Mouse (Mus musculus) hindbrain, embryonic 16.5 days (tissue): ENCODE measurements around the gene Tgfbr3. TPM values are rescaled to one million over a fixed set of nuclear protein-coding genes. Genes with fewer than 3 reads are reported as not detected.
A peak's percentile ranks its signal among the peaks of the same experiment; 100 is the strongest.

Source experiments
- ATAC-seq: fragments of 200-750 bp; cut with Nextera tagmentation; 2 replicates; pipeline ENCODE4 v1.8.0; 2017; ENCODE audit warnings: moderate TSS enrichment, moderate library complexity
- H3K27ac ChIP-seq: fragments of 300-500 bp; sonication (generic); 2 replicates; pipeline ENCODE4 v1.5.1; 2014; ENCODE audit warnings: low read depth, mild to moderate bottlenecking, control low read depth, low read length, moderate library complexity
- H3K27me3 ChIP-seq: fragments of 300-500 bp; sonication (generic); replicated peaks from 2 replicates; pipeline ENCODE4 v1.6.1; 2014; ENCODE audit warnings: low read length; ENCODE audit not compliant: control insufficient read depth, insufficient read depth
- H3K36me3 ChIP-seq: fragments of 300-500 bp; sonication (generic); 2 replicates; pipeline ENCODE4 v1.6.1; 2014; ENCODE audit warnings: mild to moderate bottlenecking, low read length, moderate library complexity, mixed read lengths; ENCODE audit not compliant: control insufficient read depth, insufficient read depth
- H3K4me1 ChIP-seq: fragments of 300-500 bp; sonication (generic); 2 replicates; pipeline ENCODE4 v1.6.1; 2014; ENCODE audit warnings: low read depth, low read length; ENCODE audit not compliant: control insufficient read depth, insufficient read depth
- H3K4me2 ChIP-seq: fragments of 300-500 bp; sonication (generic); 2 replicates; pipeline ENCODE4 v1.6.1; 2014; ENCODE audit warnings: mild to moderate bottlenecking, low read length, control low read depth, moderate library complexity
- H3K4me3 ChIP-seq: fragments of 300-500 bp; sonication (generic); 2 replicates; pipeline ENCODE4 v1.5.1; 2014; ENCODE audit warnings: mild to moderate bottlenecking, low read length, control low read depth, moderate library complexity
- H3K9ac ChIP-seq: fragments of 300-500 bp; sonication (generic); 2 replicates; pipeline ENCODE4 v1.6.1; 2014; ENCODE audit warnings: low read depth, mild to moderate bottlenecking, control low read depth, low read length, moderate library complexity
- H3K9me3 ChIP-seq: fragments of 300-500 bp; sonication (generic); 2 replicates; pipeline ENCODE4 v1.6.1; 2014; ENCODE audit warnings: mild to moderate bottlenecking, low read length, moderate library complexity; ENCODE audit not compliant: control insufficient read depth
- WGBS: fragments of 180-500 bp; shearing (Covaris S2); extraction: QIAGEN DNeasy Blood & Tissue Kit; methylation state at CpG from one replicate; pipeline ENCODE4 v1.1.7; 2014; 5-methylcytosine and 5-hydroxymethylcytosine counted together
- polyA plus RNA-seq: library from polyadenylated mRNA; unstranded; fragments of >200 nt; fragmentation: Nextera tagmentation; extraction: Ambion mirVana; gene quantifications from 2 replicates; pipeline ENCODE4 v1.2.1, GENCODE M21; 2015

Gene Tgfbr3
- polyA plus RNA-seq, 1 experiment from 2014 or later: 5.9 TPM

- H3K9ac ChIP-seq: no peak overlapping the region
- peaks cover 2% of the 10 kb centered on the region; the same call in 1 of the 2 replicates for H3K27me3 ChIP-seq
- H3K4me1 ChIP-seq: peaks cover 12% of the 10 kb centered on the region
- H3K27ac ChIP-seq: no peak overlapping the region
- ATAC-seq: no peak
- H3K36me3 ChIP-seq: no peaks in the 10 kb centered on the region
- no peak overlapping the region for H3K4me2 ChIP-seq
- no peaks in the 10 kb centered on the region for H3K9me3 ChIP-seq
- H3K4me3 ChIP-seq: no peak overlapping the region
Measured at GRCm38 (mm10) chr5:107147413-107147812, 142.0 kb downstream of the Tgfbr3 start.

DNA sequence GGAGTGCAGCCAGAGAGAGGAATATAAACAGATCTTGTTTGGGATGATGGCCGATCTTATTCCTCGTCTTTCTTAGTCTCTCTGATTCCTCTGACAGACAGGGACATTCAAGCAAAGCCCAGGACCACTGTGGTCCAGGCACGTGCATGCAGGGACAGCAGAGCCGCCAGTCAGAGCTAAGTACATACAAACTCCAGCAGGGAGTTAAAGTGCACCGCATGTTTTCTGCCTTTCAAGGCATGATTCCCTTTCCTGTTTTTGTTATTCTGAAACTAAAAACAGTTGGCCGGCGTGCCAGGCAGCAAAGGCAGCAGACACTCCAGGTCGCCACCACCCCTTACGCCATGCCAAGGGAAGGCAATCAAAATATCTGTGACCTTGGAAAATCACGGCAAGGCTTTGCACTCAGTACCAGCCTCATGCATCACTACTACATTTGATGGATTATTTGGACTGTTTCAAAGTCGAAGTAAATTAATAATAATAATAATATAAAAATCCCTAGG is 143.3 kb downstream of the Tgfbr3 start:
- H3K27me3 ChIP-seq: peaks cover 2% of the 10 kb centered on the region; the same call in 1 of the 2 replicates
- 49% methylated on average over 11 of the region's 11 CpGs for WGBS
- no peaks in the 10 kb centered on the region for H3K9me3 ChIP-seq
- no peak overlapping the region for H3K27ac ChIP-seq
- no peak overlapping the region for H3K4me3 ChIP-seq
- peaks cover 8% of the 10 kb centered on the region for H3K4me1 ChIP-seq
- ATAC-seq: no peak
- no peaks in the 10 kb centered on the region for H3K36me3 ChIP-seq
- no peak overlapping the region for H3K9ac ChIP-seq
- H3K4me2 ChIP-seq: no peak overlapping the region

DNA sequence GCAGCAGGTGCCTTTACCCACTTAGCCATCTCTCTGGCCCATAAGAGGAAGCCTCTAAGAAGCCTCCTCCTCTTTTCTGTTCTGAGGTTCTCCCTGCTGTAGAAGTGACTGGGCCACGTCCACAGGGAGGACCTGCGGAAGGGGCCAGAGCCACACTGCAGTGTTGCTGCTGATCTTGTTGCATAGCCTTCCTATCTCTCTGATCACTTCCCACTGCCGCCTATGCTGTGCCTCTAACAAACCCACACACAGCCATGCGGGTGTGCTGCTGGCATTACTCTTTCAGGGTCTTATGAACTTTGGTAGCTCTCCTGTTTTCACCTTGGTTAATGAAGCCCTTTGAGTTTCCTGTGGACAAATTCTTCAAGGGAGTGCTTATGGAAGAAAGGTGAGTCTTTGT is 144.3 kb downstream of the Tgfbr3 start:
- peaks cover 2% of the 10 kb centered on the region; the same call in 1 of the 2 replicates for H3K27me3 ChIP-seq
- 88% methylated on average over 4 of the region's 4 CpGs for WGBS
- no peak overlapping the region for H3K4me3 ChIP-seq
- no peak overlapping the region for H3K27ac ChIP-seq
- H3K36me3 ChIP-seq: no peaks in the 10 kb centered on the region
- peaks cover 8% of the 10 kb centered on the region for H3K4me1 ChIP-seq
- no peak for ATAC-seq
- H3K4me2 ChIP-seq: no peak overlapping the region
- H3K9ac ChIP-seq: no peak overlapping the region
- no peaks in the 10 kb centered on the region for H3K9me3 ChIP-seq

DNA sequence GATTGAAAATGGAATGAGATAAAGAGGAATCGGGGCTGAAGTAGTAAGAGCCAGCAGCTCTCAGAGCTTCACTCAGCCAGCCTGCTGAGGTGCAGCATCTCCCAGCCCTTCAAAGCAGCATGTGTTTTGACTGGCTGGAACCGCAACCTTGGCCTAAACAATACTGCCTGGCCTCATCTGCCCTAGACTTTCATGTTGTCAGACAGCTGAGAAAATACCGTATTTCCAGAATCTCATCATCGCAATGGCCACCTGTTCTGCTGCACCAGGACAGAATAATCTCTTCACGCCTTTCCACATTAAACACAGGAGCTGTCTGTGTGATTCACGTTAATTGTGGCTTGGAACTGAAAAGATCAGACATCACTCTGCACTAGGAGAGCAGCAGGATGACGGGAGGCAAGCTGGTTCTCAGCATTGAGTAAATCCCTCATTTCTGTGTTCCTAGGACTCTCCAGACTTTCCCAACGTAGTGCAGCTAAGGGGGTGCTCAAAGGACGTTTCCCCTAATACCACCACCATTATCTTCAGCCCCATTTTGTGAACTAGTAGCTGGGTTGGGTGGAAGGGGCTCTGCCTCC is 145.1 kb downstream of the Tgfbr3 start:
- no peak overlapping the region for H3K4me2 ChIP-seq
- 31% methylated on average over 9 of the region's 9 CpGs for WGBS
- no peaks in the 10 kb centered on the region for H3K36me3 ChIP-seq
- H3K4me3 ChIP-seq: no peak overlapping the region
- ATAC-seq: peak; percentile 50
- peaks cover 8% of the 10 kb centered on the region for H3K4me1 ChIP-seq
- no peaks in the 10 kb centered on the region for H3K9me3 ChIP-seq
- no peak overlapping the region for H3K9ac ChIP-seq
- H3K27me3 ChIP-seq: no peaks in the 10 kb centered on the region
- H3K27ac ChIP-seq: no peak overlapping the region

- Histone ChIP-seq H3K36me3 (no peaks in the 10 kb centered on the region), H3K4me3 (no peak overlapping the region), H3K4me2 (no peak overlapping the region), H3K27me3 (no peaks in the 10 kb centered on the region), H3K9ac (no peak overlapping the region), H3K9me3 (no peaks in the 10 kb centered on the region), H3K4me1 (peaks cover 7% of the 10 kb centered on the region), H3K27ac (no peak overlapping the region)
- 0 out of 2 replicates have a peak, but pooled peaks have one; percentile 31 for ATAC-seq
- WGBS: 66% methylated on average over 5 of the region's 5 CpGs
Measured at GRCm38 (mm10) chr5:107143406-107143805, 146.0 kb downstream of the Tgfbr3 start.

DNA sequence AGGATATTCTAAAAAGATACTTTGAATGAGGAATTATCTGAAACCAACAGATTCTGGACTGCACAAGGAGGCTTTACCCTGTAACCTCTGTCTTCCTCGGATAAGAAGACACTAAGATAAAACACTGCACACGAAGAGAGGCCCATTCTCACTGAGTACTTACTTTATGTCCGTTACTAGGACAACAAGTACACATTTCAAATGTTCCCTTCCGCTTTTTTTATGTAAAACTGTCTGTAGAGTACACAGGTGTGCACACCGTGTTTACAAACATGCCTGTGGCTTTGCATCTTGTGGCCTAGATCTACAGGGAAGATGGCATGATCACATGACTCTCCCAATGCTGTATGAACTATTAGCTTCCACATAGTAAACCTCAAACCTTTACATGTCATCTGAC is 146.6 kb downstream of the Tgfbr3 start:
- no peaks in the 10 kb centered on the region for H3K36me3 ChIP-seq
- H3K9me3 ChIP-seq: no peaks in the 10 kb centered on the region
- H3K4me2 ChIP-seq: no peak overlapping the region
- WGBS: 90% methylated on average over 5 of the region's 5 CpGs
- H3K27ac ChIP-seq: no peak overlapping the region
- peaks cover 2% of the 10 kb centered on the region; the same call in 1 of the 2 replicates for H3K4me1 ChIP-seq
- ATAC-seq: no peak
- H3K4me3 ChIP-seq: no peak overlapping the region
- no peaks in the 10 kb centered on the region for H3K27me3 ChIP-seq
- H3K9ac ChIP-seq: no peak overlapping the region

DNA sequence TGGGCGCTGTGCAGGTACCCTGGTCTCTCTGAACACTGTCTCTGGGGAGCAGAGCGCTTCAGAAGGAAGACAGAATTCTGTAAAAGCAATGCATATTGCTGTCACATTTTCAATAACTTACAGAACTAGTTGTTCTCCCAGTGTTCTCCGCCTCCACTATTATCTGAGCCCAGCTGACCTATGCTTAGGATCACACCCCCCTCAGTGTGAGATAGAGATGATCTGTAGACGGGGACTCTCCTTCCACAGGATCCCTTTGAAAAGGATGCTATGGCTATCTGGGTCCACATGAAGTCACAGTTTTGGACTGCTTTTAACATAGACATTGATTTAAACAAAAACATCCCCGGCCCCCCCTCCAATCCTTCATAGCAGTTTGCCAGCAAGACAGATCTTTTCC is 148.1 kb downstream of the Tgfbr3 start:
- H3K27me3 ChIP-seq: no peaks in the 10 kb centered on the region
- H3K4me2 ChIP-seq: no peak overlapping the region
- no peaks in the 10 kb centered on the region for H3K9me3 ChIP-seq
- H3K36me3 ChIP-seq: no peaks in the 10 kb centered on the region
- no peak for ATAC-seq
- H3K27ac ChIP-seq: no peak overlapping the region
- peaks cover 2% of the 10 kb centered on the region; the same call in 1 of the 2 replicates for H3K4me1 ChIP-seq
- WGBS: 90% methylated on average over 5 of the region's 5 CpGs
- no peak overlapping the region for H3K9ac ChIP-seq
- H3K4me3 ChIP-seq: no peak overlapping the region

DNA sequence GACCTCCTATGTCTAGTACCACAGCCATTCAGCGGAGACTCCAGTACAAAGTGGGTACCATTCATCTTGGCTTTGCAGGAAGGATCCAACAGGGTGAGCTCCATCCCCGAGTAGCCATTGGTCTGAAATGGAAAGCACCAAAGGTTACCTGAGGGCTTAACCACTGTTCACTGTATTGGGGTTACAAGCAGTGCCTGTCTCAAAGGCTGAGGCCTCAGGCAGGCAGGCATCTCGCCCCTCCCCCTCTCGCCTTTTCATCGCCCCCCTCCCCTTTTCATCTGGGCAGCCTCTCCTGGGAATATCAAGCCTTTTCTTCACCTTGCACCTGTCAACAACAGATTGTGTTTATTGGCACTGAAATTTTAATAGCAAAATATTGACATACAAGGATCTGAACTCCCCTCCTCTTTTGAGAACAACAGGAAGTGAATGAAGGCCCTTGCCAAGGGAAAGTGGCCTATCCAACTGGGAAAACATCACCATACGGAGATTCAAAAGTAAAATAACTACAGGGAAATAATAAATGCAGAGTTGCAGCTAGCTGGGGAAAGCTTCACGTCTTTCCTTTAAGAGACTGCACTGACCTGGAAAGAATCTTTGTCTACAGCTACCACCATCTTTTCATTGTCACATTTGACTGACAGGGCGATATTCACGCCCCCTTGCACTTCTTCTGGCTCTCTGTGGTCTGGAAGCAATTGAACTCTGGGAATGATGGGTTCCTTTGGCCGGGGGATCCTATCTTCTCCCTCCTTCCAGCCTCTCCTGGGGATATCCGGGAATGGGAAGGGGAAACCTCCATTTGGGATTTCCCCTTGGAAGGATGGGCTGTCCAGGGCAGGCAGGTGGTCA is 149.4 kb downstream of the Tgfbr3 start:
- Histone ChIP-seq H3K9me3 (no peaks in the 10 kb centered on the region), H3K36me3 (no peaks in the 10 kb centered on the region), H3K4me1 (peaks cover 2% of the 10 kb centered on the region; the same call in 1 of the 2 replicates), H3K4me3 (no peak overlapping the region), H3K27me3 (no peaks in the 10 kb centered on the region), H3K27ac (no peak overlapping the region), H3K9ac (no peak overlapping the region), H3K4me2 (no peak overlapping the region)
- WGBS: 55% methylated on average over 11 of the region's 11 CpGs
- ATAC-seq: no peak

- H3K27me3 ChIP-seq: no peaks in the 10 kb centered on the region
- H3K9ac ChIP-seq: no peak overlapping the region
- ATAC-seq: no peak
- peaks cover 2% of the 10 kb centered on the region; the same call in 1 of the 2 replicates for H3K36me3 ChIP-seq
- H3K9me3 ChIP-seq: no peaks in the 10 kb centered on the region
- H3K4me1 ChIP-seq: no peaks in the 10 kb centered on the region
- H3K27ac ChIP-seq: no peak overlapping the region
- H3K4me2 ChIP-seq: no peak overlapping the region
- no peak overlapping the region for H3K4me3 ChIP-seq
- WGBS: 98% methylated on average over 2 of the region's 2 CpGs
Measured at GRCm38 (mm10) chr5:107133336-107133735, 156.1 kb downstream of the Tgfbr3 start.
